Mouse (Mus musculus): ENCODE data around the gene Gm16867.
"Not testable (repeated sequence)": the region's sequence is repeated elsewhere in the genome, so short reads cannot be mapped to it uniquely, and the experiment has no call there.

DNA sequence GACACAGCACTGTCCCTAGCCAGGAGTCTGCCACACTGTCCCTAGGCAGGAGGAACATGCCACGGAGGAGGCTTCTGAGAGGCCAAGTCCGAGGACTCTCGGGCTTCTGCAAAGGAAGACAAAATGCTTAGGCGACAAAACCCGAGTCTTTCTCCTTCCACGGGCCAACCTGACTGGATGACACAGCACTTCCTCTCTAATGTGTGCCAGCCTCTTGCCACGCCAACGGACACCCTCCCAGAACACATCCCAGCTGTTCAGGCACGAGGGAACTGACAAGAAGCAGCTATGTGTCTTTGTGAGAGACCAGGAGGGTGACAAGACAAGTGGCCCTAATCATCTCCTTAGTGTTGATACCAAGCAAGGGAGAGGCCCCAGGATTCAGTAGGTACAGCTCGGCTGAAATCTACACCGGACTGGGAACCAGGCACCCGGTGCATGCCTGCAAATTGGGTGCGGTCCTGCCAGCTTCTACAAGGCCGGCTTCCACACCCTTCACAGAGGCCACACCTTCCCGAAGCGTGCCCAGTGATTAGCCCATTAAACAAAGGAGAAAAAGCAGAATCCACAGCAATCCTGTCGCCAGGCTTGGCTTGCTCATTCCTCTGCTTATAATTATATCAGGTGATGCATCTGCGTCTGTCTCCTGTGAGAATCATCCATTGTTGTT lies 17.6 kb downstream of the Gm16867 start:
- TF ChIP-seq CTCF (IDR thresholded peaks at IDR 0.05 in 2 of 3, conservative IDR thresholded peaks at IDR 0.05 in 1 of 3; ENCODE audit: control insufficient read depth in 1 of 3, insufficient read depth in 1 of 3, low read depth in 2 of 3, low read length in 3 of 3, poor library complexity in 1 of 3, severe bottlenecking in 1 of 3); ZMIZ1 (IDR thresholded peaks at IDR 0.05; ENCODE audit: low read depth, low read length); POLR2A (IDR thresholded peaks at IDR 0.05; ENCODE audit: control insufficient read depth in 1 of 2, insufficient read depth in 1 of 2, low read depth in 1 of 2, low read length in 2 of 2, poor library complexity in 1 of 2); NELFE (IDR thresholded peaks at IDR 0.05; ENCODE audit: low read depth, low read length); MAX (IDR thresholded peaks at IDR 0.05; ENCODE audit: low read length); GATA1 (IDR thresholded peaks at IDR 0.05; ENCODE audit: low read depth, low read length); ZNF384 (IDR thresholded peaks at IDR 0.05; ENCODE audit: low read depth, low read length): not testable (repeated sequence)
